Mouse (Mus musculus) stomach, embryonic 16.5 days (tissue): ENCODE data around the gene Cldn4. TPM values are rescaled to one million over a fixed set of nuclear protein-coding genes. Genes with fewer than 3 reads are reported as not detected.
"Not testable (repeated sequence)": the region's sequence is repeated elsewhere in the genome, so short reads cannot be mapped to it uniquely, and the experiment has no call there.

ENCODE experiments used
- ATAC-seq: fragments of 200-750 bp; cut with Nextera tagmentation; 2 replicates; pipeline ENCODE4 v1.8.0; 2017; ENCODE audit warnings: moderate number of reproducible peaks, moderate TSS enrichment; ENCODE audit not compliant: insufficient read depth, low FRiP score
- H3K27ac ChIP-seq: fragments of 300-500 bp; sonication (generic); 2 replicates; pipeline ENCODE4 v1.5.1; 2014; ENCODE audit warnings: low read length
- H3K27me3 ChIP-seq: fragments of 300-500 bp; sonication (generic); 2 replicates; pipeline ENCODE4 v1.6.1; 2014; ENCODE audit warnings: low read length, control low read depth, mixed read lengths; ENCODE audit not compliant: control insufficient read depth, insufficient read depth
- H3K36me3 ChIP-seq: fragments of 300-500 bp; sonication (generic); 2 replicates; pipeline ENCODE4 v1.6.1; 2014; ENCODE audit warnings: low read length; ENCODE audit not compliant: control insufficient read depth, insufficient read depth
- H3K4me1 ChIP-seq: fragments of 300-500 bp; sonication (generic); 2 replicates; pipeline ENCODE4 v1.6.1; 2014; ENCODE audit warnings: low read length, control low read depth, mixed read lengths; ENCODE audit not compliant: control insufficient read depth, insufficient read depth
- H3K4me2 ChIP-seq: fragments of 300-500 bp; sonication (generic); 2 replicates; pipeline ENCODE4 v1.6.1; 2014; ENCODE audit warnings: low read depth, low read length, mixed read lengths
- H3K4me3 ChIP-seq: fragments of 300-500 bp; sonication (generic); replicated peaks from 2 replicates; pipeline ENCODE4 v1.5.1; 2014; ENCODE audit warnings: mild to moderate bottlenecking, low read length
- H3K9ac ChIP-seq: fragments of 300-500 bp; sonication (generic); 2 replicates; pipeline ENCODE4 v1.6.1; 2014; ENCODE audit warnings: low read length
- H3K9me3 ChIP-seq: fragments of 300-500 bp; sonication (generic); replicated peaks from 2 replicates; pipeline ENCODE4 v1.6.1; 2016; ENCODE audit warnings: low read length, control low read depth; ENCODE audit not compliant: control insufficient read depth
- WGBS: fragments of 180-500 bp; shearing (Covaris S2); extraction: QIAGEN DNeasy Blood & Tissue Kit; methylation state at CpG from one replicate; pipeline ENCODE4 v1.1.7; 2014; 5-methylcytosine and 5-hydroxymethylcytosine counted together
- polyA plus RNA-seq: library from polyadenylated mRNA; unstranded; fragments of >200 nt; fragmentation: Nextera tagmentation; extraction: Ambion mirVana; gene quantifications from 2 replicates; pipeline ENCODE4 v1.2.1, GENCODE M21; 2015

Gene Cldn4
- polyA plus RNA-seq, 1 experiment from 2014 or later, result 73.1 TPM

DNA sequence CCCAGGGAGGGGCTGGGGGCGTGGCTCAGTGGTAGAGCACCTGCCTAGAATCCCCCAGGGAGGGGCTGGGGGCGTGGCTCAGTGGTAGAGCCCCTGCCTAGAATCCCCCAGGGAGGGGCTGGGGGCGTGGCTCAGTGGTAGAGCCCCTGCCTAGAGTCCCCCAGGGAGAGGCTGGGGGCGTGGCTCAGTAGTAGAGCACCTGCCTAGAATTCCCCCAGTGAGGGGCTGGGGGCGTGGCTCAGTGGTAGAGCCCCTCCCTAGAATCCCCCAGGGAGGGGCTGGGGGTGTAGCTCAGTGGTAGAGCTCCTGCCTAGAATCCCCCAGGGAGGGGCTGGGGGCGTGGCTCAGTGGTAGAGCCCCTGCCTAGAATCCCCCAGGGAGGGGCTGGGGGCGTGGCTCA, 7.2 kb downstream of the Cldn4 start:
- not testable (repeated sequence) for H3K4me3 ChIP-seq, H3K9me3 ChIP-seq, H3K27ac ChIP-seq, H3K36me3 ChIP-seq, ATAC-seq, H3K4me1 ChIP-seq, H3K27me3 ChIP-seq, H3K4me2 ChIP-seq, H3K9ac ChIP-seq
- 95% methylated on average over 2 of the region's 7 CpGs for WGBS

DNA sequence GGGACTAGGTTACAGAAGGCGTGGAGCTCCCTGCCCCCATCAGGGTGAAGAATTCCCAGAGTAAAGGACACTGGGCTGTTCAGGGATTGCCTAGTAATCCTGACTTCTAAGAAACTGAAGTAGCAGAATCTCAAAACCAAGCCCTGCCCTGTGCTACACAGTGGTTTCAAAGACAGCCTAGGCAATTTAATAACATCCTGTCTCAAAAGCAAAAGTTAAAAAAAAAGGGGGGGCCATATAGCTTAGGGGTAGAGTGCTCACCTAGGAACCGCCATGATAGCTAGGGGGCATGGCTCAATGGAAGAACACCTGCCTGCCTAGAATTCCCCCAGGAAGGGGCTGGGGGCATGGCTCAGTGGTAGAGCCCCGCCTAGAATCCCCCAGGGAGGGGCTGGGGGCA, 7.7 kb downstream of the Cldn4 start:
- H3K4me1 ChIP-seq, result no peaks in the 10 kb centered on the region
- H3K9me3 ChIP-seq, result no peaks in the 10 kb centered on the region
- no peak overlapping the region for H3K4me3 ChIP-seq
- WGBS, result 78% methylated on average over 3 of the region's 3 CpGs
- H3K4me2 ChIP-seq, result no peak overlapping the region
- H3K27ac ChIP-seq, result no peak overlapping the region
- H3K36me3 ChIP-seq, result no peaks in the 10 kb centered on the region
- no peak overlapping the region for H3K9ac ChIP-seq
- no peak for ATAC-seq
- H3K27me3 ChIP-seq, result no peaks in the 10 kb centered on the region

DNA sequence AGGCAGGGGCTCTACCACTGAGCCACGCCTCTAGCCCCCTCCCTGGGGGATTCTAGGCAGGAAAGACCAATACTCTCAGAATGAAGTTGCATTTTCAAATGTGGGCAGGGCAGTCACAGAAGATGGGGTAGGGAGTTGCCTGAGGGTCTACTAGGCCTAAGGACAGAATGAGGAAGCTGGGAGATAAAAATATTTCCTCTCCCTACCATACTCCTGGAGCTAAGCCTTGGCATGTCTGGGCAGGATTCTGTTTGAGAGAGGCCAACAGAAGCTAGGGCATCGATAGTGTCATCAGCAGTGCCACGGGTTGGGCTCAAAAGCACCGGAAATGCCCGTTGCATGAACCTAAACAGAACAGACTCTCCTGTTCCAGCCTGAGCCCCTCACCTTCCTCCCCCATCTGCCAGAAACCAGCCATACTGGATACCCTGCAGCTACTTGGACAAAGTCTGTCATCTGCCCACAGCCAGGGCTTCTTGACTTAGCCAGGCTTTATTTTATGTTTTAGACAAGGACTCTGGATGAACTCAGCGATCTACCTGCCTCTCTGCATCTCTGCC, 10.0 kb downstream of the Cldn4 start:
- ATAC-seq, result no peak
- WGBS, result 69% methylated on average over 6 of the region's 6 CpGs

DNA sequence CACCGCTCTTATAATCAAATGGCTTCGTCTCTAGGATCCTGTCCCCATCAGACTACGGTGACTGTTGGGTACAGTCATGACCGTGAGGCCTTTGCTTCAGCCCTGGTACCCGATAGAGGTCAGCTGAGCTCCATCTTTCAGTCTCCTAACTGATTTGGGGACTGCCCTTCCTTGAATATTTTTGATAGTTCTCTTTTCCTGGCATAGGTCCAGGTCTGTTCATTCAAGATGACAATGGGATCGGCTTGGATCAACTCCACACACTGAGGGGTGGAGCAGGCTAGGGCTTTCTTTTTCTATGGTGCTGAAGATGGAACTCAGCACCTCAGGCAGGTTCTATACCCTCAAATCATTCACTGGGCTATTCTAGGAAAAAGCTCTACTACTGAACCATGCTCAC, 10.7 kb downstream of the Cldn4 start:
- no peaks in the 10 kb centered on the region for H3K9me3 ChIP-seq
- H3K27me3 ChIP-seq, result no peaks in the 10 kb centered on the region
- peak overlapping the region; percentile 55; the same call in 1 of the 2 replicates for H3K27ac ChIP-seq
- peaks cover 6% of the 10 kb centered on the region; the same call in 1 of the 2 replicates for H3K4me1 ChIP-seq
- ATAC-seq, result no peak
- no peak overlapping the region for H3K4me3 ChIP-seq
- no peak overlapping the region for H3K4me2 ChIP-seq
- no peak overlapping the region for H3K9ac ChIP-seq
- no peaks in the 10 kb centered on the region for H3K36me3 ChIP-seq
- 88% methylated on average over 6 of the region's 6 CpGs for WGBS

More for the DNA sequence above, 10.0 kb downstream of the Cldn4 start:
- peak overlapping the region; percentile 55 for H3K27ac ChIP-seq
- H3K4me1 ChIP-seq, result peaks cover 6% of the 10 kb centered on the region; the same call in 1 of the 2 replicates
- no peak overlapping the region for H3K9ac ChIP-seq
- H3K9me3 ChIP-seq, result no peaks in the 10 kb centered on the region
- no peaks in the 10 kb centered on the region for H3K36me3 ChIP-seq
- H3K27me3 ChIP-seq, result no peaks in the 10 kb centered on the region
- no peak overlapping the region for H3K4me3 ChIP-seq
- H3K4me2 ChIP-seq, result no peak overlapping the region

DNA sequence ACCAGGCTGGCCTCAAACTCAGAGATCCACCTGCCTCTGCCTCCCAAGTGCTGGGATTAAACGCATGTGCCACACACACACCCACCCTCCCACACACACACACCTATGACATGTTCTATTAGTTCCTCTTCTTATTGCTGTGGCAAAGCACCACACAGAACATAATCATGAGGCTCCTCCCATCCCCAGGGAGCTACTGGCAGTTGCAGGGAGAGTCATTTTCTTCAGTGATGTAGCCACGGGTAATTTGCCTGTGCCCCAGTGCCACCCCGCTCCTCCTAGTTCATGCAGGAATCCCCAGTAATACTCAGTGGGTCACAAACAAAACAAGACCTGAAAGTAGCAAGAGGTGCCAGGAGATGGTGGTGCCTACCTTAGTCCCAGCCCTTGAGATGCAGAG, 12.1 kb downstream of the Cldn4 start:
- WGBS, result 89% methylated on average over 3 of the region's 3 CpGs

DNA sequence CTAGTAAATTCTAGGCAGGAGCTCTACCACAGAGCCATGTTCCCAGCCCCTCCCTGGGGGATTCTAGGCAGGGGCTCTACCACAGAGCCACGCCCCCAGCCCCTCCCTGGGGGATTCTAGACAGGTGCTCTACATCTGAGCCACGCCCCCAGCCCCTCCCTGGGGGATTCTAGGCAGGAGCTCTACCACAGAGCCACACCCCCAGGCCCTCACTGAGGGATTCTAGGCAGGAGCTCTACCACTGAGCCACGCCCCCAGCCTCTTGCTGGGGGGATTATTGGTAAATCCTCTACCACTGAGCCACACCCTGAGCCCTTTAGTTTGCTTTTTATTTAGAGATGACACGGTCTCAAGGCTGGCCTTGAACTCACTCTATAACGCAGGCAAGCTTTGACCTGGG, 13.0 kb downstream of the Cldn4 start:
- not testable (repeated sequence) for H3K27me3 ChIP-seq, H3K9me3 ChIP-seq, H3K9ac ChIP-seq, H3K4me3 ChIP-seq, H3K4me1 ChIP-seq, H3K4me2 ChIP-seq, H3K27ac ChIP-seq, ATAC-seq, H3K36me3 ChIP-seq
- 87% methylated on average over 5 of the region's 5 CpGs for WGBS

More for the DNA sequence above, 12.1 kb downstream of the Cldn4 start:
- Histone ChIP-seq H3K27me3 (no peaks in the 10 kb centered on the region), H3K9ac (no peak overlapping the region), H3K36me3 (no peaks in the 10 kb centered on the region), H3K4me2 (no peak overlapping the region), H3K4me3 (no peak overlapping the region), H3K27ac (no peak overlapping the region), H3K4me1 (peaks cover 6% of the 10 kb centered on the region; the same call in 1 of the 2 replicates), H3K9me3 (no peaks in the 10 kb centered on the region)
- no peak for ATAC-seq

DNA sequence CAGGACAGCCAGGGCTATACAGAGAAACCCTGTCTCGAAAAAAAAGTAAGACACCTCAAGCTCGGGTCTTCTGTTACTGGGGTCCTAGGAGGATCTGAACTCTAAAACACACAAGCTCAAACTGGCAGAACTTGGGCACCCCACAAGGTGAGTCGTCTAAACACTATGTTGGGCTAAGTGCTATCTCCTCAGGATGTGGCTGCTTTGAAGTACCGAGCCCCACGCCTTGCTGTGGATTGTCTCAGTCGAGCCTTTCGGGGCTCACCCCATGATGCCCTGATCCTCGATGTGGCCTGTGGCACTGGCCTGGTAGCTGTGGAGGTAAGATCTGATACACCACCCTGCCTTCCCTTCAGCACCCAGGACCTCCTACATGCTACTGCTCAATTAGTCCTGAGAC, 13.5 kb downstream of the Cldn4 start:
- Histone ChIP-seq H3K9ac (no peak overlapping the region), H3K4me1 (peaks cover 6% of the 10 kb centered on the region; the same call in 1 of the 2 replicates), H3K27ac (no peak overlapping the region), H3K27me3 (no peaks in the 10 kb centered on the region), H3K36me3 (no peaks in the 10 kb centered on the region), H3K4me3 (no peak overlapping the region; the same call in 1 of the 2 replicates), H3K4me2 (peak overlapping the region; percentile 99; the same call in 1 of the 2 replicates), H3K9me3 (no peaks in the 10 kb centered on the region)
- ATAC-seq, result no peak
- WGBS, result 86% methylated on average over 8 of the region's 8 CpGs

GRCm38 (mm10) chr5:134932903-134933276, 13.8 kb downstream of the Cldn4 start:
- H3K9me3 ChIP-seq, result no peaks in the 10 kb centered on the region
- 44% methylated on average over 9 of the region's 9 CpGs for whole genome bisulfite sequencing

DNA sequence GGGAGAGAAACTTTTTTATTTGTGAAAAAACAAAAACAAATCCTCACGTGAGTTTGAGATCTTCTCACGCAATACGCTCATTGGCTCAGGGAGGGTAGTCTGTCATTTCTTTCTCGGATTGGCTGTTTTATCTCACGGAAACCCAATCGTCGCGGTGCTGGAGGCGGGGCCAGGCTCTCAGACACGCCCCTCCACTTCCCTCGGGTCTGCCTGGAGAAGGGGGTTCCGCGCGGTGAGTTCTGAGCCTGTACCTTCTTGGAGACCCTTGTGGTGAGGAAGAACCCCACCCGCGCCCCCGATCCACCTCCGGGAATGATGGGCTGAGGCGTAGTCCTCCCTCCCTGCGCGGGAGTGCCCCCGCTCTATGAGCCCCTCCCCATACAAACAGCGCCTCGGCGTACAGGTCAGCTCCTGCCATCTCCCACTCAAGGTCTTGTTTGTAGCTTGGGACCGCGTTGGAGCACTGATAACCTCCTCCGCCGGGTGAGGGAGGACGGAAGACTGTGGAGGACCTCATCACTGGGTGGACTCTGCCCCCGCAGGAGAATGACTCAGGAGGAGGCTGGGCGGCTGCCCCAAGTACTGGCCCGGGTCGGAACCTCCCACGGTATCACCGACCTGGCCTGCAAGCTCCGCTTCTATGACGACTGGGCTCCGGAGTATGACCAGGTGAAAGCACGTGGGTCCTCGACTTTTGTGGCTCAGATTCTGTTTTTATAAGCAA, 14.4 kb downstream of the Cldn4 start, which contains the start of gene Mettl27:
TSS of gene Mettl27 (plus strand) at position 190 of the 724 bp plus-strand sequence.
- peak within 1 kb of the TSS; percentile 79 for H3K27ac ChIP-seq
- WGBS, result under 1% methylated on average over 41 of the region's 41 CpGs

More at GRCm38 (mm10) chr5:134932903-134933276, 13.8 kb downstream of the Cldn4 start:
- Histone ChIP-seq H3K36me3 (no peaks in the 10 kb centered on the region), H3K4me2 (peak overlapping the region; percentile 99), H3K27ac (peak overlapping the region; percentile 79; the same call in 1 of the 2 replicates), H3K9ac (peak overlapping the region; percentile 85), H3K4me3 (peak overlapping the region; percentile 79), H3K27me3 (no peaks in the 10 kb centered on the region), H3K4me1 (peaks cover 6% of the 10 kb centered on the region; the same call in 1 of the 2 replicates)
- peak; percentile 31; the same call in 1 of the 2 replicates for ATAC-seq

More for the DNA sequence above, 14.4 kb downstream of the Cldn4 start, which contains the start of gene Mettl27:
- Histone ChIP-seq H3K9me3 (no peaks in the 10 kb centered on the region), H3K9ac (peak within 1 kb of the TSS; percentile 85), H3K36me3 (no peaks in the 10 kb centered on the region), H3K4me2 (peak within 1 kb of the TSS; percentile 99), H3K27me3 (no peaks in the 10 kb centered on the region), H3K4me1 (peaks cover 6% of the 10 kb centered on the region; the same call in 1 of the 2 replicates), H3K4me3 (peak within 1 kb of the TSS; percentile 79)
- ATAC-seq, result peak; percentile 93
